Mouse (Mus musculus) C2C12 (cell line): Measurements from ENCODE around the gene Camk2d.

Experiments
- CEBPB ChIP-seq: IDR thresholded peaks from one replicate; pipeline ENCODE4 v1.6.1; 2011; ENCODE audit warnings: low read depth, mild to moderate bottlenecking, control low read depth, moderate library complexity
- CTCF ChIP-seq: IDR thresholded peaks from one replicate; pipeline ENCODE4 v1.5.1; 2011; ENCODE audit not compliant: control insufficient read depth, insufficient read depth, insufficient read length
- FOSL1 ChIP-seq: IDR thresholded peaks from one replicate; pipeline ENCODE4 v1.8.0; 2011; ENCODE audit warnings: mild to moderate bottlenecking, low read length; ENCODE audit not compliant: poor library complexity, insufficient read depth, severe bottlenecking
- MAX ChIP-seq: IDR thresholded peaks from one replicate; pipeline ENCODE4 v1.6.1; 2011; ENCODE audit warnings: mild to moderate bottlenecking, control low read depth
- MYOG ChIP-seq: IDR thresholded peaks from one replicate; pipeline ENCODE4 v1.6.1; 2011; ENCODE audit not compliant: control insufficient read depth, insufficient read length; ENCODE audit errors: extremely low read depth
- USF1 ChIP-seq: IDR thresholded peaks from one replicate; pipeline ENCODE4 v1.6.1; 2011; ENCODE audit warnings: low read depth, mild to moderate bottlenecking, control low read depth, moderate library complexity

DNA sequence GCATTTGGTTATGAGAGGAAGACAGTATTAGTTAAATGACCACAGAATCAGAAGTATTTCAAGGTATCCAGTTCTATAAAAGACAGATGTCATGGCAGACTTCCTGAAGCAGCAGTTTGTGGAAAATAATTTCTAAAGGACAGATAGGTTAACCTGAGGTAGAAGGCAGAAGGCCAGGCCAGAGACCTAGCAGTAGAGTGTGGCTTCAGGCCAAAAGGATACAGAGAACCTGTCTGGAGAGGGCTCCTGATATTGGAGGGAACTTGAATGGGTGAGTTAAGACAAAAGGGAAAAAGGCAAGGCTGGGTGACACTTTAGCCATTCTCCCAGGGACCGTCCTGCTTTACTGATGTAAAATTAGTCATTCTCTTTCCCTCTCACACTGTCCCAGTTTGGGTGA is 118.2 kb downstream of the Camk2d start:
- TF ChIP-seq CTCF: no peak
- no peak for TF ChIP-seq MYOG
- TF ChIP-seq FOSL1: no peak
- no peak for TF ChIP-seq USF1
- no peak for TF ChIP-seq CEBPB
- TF ChIP-seq MAX: no peak
